Mouse (Mus musculus) bone marrow macrophage, adult 2 months (primary cell): ENCODE data around the gene Eif4e2.

ENCODE experiments used
- CTCF ChIP-seq: IDR thresholded peaks from 2 replicates; pipeline ENCODE4 v1.5.1; 2012; ENCODE audit warnings: low read depth, mild to moderate bottlenecking, low read length, moderate library complexity
- POLR2A ChIP-seq: IDR thresholded peaks from 2 replicates; pipeline ENCODE4 v1.6.1; 2012; ENCODE audit warnings: mild to moderate bottlenecking, low read depth, low read length, borderline replicate concordance

DNA sequence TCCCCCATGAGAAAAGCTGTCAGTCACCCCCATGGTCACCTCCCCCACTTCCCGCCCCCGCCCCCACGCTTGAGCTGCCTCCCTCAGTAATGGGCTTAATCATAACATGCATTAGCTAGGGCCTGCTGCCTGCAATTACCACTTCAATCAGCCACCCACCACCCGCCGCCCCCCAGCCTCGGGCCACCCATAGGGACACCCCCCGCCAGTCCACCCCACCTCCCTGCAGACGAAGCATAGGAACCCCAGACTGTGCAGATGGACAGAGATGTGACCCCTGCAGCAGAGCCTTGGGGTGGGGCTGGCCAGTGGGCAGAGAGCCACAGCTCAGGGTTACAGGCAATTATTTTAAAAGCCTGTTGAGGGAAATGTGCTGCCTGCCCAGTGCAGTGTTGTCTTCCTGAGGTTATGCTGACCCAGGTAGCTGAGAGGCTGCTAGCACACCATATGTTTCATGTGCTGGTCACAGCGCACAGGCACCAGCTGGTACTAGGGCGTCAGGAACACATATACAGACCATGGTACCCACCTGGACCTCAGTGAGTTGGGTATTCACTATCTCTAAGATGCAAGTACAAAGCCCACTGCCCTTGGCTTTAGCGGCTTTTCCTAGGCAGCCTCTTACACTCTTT lies 49.4 kb upstream of the Eif4e2 start:
- TF ChIP-seq POLR2A, result no peak
- TF ChIP-seq CTCF, result no peak
